Mouse (Mus musculus) liver (tissue): ENCODE data around the gene Il22ra1.
"Not testable (repeated sequence)": the region's sequence is repeated elsewhere in the genome, so short reads cannot be mapped to it uniquely, and the experiment has no call there.

Experiments
- DNase-seq: peaks from one replicate; pipeline ENCODE4 v3.0.0-alpha.2; 2020; ENCODE audit warnings: mixed read lengths

The Il22ra1 gene

DNA sequence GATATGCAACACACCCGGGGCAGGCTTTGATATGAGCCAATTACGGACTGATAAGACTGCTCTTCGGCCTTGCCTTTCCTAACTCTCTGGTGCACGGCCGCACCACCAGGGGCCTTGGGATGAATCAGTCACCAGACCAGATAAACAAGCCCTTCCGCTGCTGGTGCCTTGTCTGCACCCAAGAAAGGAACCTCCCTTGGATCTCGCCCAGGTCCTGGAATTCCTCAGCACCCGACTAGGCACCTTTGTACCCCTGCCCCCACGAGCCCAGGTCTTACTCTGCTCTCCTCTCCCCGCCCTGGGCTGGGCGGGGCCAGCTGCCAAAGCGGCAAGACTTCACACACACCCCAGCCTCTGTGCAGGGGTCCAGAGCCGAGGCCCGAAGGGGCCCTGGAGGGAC is at the start of gene Il22ra1:
TSS of gene Il22ra1 (plus strand) at position 356 of the 400 bp plus-strand sequence.
- DNase-seq, result peak; percentile 54

DNA sequence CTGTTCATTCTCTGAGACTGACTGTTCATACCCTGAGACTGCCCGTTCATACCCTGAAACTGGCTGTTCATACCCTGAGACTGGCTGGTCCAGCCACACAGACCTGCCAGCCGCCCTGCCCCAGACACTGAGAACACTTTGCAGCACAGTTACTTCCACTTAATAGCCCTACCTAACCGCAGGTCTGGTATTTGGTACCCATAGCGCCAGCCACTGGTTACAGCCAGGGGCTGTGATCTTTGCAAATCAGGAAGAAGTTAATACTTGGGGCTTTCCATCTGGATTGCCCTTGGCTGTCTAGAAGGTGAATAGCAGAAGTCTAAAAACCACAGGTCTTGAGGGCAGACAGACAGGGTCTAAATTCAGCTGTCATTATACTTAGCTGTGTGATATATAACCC is 48.7 kb upstream of the Il22ra1 start:
- no peak for DNase-seq

- DNase-seq, result no peak
These were observed 46.2 kb upstream of the Il22ra1 start for GRCm38 (mm10) chr4:135681789-135682188.

GRCm38 (mm10) chr4:135683553-135683952 is 44.4 kb upstream of the Il22ra1 start:
- DNase-seq, result peak; percentile 42

- DNase-seq, result no peak
These were observed 43.2 kb upstream of the Il22ra1 start for GRCm38 (mm10) chr4:135684731-135685130.

DNA sequence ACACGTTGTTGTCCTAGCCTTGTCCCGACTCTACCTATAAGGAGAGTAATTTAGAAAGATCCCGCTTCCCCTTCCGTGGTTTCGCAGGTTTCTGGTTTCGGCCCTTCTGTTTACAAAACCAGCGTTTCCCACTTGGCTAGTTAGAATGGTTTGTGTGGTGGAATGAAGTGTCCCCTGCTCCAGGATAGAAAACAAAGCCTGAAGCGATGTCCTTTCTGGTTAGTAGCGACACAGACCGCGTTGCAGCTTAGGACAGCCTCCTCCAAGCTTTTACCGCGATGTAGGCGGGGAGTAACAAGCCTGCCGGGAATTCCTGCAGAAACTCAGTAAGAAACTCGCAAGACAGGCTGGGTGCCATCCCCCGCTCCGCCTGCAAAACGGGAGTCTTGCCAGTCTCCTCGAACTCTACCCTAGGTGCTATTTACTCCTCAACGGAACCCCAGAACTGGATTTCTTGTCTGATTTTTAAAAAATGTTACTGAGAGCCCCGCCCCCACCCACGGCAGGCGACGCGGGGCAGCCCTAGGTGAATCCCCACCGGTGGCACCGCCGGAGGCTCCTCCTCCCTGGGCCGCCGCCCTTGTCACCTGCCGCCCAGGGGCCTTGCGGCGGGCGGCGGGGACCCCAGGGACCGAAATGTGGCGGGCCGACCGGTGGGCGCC is 41.9 kb upstream of the Il22ra1 start, which contains the start of gene Ifnlr1:
TSS of gene Ifnlr1 (plus strand) at position 382 of the 662 bp plus-strand sequence.
- no peak for DNase-seq

DNA sequence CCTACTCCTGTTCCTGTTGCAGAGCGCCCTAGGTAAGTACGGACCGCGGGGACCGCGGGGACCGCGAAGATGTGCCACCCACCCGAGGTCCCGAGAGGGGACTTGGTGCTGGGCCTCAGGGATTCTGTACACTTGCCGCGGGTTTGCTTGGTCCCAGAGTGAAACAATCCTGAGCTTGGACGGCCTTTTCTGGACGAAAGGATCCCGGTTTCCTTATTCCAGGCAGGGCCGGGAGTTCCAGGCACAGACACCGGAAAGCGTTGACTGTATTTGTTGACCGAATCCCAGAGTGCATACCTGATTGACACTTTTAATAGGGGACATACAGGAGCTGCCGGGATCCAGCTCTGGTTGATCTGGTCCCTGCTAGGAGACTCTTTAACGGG is 41.4 kb upstream of the Il22ra1 start:
- DNase-seq, result no peak

DNA sequence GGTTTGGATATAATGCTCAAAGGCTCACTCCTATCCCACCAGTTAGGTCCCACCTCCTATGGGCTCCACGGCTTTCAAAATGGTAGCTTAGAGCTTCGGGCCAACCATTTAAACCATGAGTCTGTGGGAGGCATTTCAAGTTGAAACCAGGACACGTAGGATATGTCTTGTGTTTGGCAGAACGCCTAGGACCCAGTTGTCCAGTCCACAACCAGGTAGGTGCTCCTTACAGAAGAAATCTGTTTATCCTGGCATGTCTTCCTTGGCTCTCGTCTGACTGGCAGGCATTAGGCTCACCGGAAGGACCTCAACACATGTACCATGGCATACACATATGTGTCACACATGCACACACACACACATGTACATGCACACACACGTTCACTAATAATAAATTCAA is 38.2 kb upstream of the Il22ra1 start:
- DNase-seq, result no peak

DNA sequence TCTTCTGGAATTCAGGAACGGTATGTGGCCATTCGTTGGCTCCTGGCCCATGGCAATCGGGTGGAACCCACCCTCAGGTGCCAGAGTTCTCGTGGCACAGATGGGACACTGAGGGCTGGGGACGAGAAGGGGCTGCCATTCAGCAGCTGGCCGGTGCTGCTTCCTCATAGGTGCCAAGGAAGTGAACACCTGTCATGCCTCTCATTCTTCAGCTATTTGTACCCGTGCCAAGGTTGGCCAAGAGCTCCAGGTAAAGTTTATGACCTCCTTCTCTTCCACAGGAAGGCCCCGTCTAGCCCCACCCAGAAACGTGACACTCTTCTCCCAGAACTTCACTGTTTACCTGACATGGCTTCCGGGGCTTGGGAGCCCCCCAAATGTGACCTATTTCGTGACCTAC is 37.7 kb upstream of the Il22ra1 start:
- no peak for DNase-seq

DNA sequence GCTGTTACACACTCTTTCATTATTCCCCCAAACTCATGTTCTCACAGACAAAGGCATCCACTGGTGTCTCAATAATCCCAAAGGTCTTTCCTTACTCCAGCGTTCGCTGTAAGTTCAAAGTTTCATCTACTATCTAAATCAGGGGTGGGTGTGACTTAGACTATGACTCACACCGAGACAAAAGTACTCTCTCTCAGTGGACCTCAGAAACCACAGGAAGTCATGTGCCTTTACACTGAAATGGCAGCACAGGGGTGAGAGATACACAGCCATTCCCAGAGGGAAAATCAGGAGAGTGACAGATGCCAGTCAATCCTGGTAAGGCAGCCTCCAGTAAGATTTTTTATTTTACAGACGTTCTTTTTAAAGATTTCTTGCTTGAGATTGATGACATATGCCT is 35.1 kb upstream of the Il22ra1 start:
- DNase-seq, result no peak

- DNase-seq, result no peak
These were observed 29.5 kb upstream of the Il22ra1 start for GRCm38 (mm10) chr4:135698498-135698897.

DNA sequence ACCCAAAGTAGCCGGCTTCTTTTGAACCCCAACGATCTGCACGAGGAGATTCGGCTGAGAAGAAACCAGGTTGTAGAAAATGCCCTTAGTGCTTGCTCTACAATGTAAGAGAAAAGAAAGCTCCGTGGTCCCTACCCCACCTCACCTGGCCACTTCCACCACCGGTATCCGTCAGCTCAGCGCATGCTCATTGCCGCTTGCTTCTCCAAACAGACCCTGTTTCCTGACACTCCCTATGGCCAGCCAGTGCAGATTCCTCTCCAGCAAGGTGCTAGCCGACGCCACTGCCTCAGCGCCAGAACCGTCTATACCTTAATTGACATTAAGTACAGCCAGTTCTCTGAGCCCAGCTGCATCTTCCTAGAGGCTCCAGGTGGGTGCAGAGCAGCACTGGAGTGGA is 24.5 kb upstream of the Il22ra1 start:
- DNase-seq, result no peak

- peak; percentile 13 for DNase-seq
These were observed 24.0 kb upstream of the Il22ra1 start for GRCm38 (mm10) chr4:135704016-135704415.

GRCm38 (mm10) chr4:135706045-135706444 is 21.9 kb upstream of the Il22ra1 start:
- DNase-seq, result no peak

DNA sequence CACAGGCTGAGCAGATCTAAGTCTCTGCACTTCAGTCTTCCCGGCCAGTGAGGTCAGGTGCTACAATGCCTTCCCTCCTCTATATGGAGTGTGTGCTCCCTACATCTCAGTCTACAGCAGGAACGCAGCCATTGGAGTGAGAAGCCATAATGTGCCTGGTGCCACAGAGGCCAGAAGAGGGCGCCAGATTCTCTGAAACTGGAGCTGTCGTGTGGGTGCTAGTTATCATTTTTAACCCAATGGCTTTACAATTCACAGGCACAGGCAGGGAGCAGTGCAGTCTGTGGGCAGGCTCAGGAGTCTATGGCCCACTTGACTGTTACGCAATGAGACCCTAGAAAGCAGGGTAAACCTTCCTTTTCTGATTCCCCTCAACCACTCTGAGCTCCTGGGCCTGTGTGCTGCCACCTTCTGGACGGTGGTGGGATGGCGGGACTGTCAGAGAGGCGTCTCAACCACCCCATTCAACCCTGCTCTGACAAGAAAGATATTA is 18.9 kb upstream of the Il22ra1 start:
- DNase-seq, result peak; percentile 80

- no peak for DNase-seq
These were observed 18.4 kb upstream of the Il22ra1 start for GRCm38 (mm10) chr4:135709621-135710020.

DNA sequence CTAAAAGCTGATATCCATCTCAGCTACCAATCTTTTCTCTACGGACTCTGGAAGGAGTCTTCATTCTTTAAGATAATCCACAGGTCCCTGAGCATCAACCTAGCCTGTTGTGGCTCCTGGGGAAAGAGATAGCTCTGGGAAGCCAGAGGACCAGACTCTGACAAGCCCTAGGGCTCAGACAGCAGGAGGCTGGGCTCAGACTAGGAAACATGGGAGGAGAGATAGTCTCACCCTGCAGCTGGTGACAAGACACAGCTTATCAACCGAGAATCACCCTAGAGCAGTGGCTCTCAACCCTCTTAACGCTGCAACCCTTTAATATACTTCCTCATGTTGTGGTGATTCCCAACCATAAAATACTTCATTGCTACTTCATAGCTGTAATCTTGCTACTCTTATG is 17.6 kb upstream of the Il22ra1 start:
- DNase-seq, result peak; percentile 27

- no peak for DNase-seq
These were observed 13.2 kb upstream of the Il22ra1 start for GRCm38 (mm10) chr4:135714776-135715175.

DNA sequence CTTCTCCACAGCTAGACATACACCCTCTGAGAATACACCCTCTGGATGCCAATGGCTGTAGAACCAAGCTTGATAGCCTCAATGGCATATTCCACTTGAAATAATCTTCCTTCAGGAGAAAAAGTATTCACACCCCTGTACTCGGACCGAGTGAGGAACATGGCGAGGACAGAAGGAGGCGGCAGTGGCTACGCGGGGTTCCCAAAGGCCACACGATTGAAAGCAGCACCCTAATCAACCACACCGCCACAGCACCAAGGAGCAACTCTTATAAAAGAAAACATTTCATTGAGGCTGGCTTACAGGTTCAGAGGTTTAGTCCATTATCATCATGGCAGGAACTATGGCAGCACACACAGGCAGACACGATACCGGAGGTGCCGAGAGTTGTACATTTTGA is 11.5 kb upstream of the Il22ra1 start:
- DNase-seq, result not testable (repeated sequence)

DNA sequence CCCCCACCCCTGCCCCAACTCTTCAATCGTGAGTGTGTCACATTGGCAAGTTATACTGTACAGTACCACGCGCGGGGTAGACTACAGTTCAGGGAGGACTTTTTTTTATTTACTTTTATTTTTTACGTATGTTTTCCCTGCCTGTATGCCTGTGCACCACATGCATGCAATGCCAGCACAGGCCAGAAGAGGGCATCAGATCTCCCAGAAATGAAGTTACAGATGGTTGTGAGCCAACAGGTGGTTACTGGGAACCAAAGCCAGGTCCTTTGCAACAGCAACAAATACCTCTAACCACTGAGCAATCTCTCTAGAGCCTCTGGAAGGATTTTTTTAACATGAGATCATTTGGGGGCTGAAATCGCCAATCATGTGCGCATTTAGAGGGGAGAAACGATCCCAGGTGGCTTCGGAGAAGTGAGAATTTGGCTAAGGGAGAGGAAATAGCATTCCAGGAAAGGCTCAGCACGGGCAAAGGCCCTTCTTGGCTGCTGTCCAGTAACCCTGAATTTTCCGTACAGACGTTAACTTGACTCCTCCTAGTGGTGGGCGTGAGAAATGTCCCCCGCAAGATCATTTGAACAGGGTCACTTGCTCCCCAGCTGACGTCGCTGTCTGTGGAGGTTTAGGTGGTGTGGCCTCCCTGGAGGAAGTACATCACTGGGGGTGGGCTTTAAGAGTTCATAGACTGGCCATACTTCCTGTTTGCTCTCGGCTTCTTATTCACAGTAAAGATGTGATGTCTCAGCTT is 5.3 kb upstream of the Il22ra1 start:
- no peak for DNase-seq

DNA sequence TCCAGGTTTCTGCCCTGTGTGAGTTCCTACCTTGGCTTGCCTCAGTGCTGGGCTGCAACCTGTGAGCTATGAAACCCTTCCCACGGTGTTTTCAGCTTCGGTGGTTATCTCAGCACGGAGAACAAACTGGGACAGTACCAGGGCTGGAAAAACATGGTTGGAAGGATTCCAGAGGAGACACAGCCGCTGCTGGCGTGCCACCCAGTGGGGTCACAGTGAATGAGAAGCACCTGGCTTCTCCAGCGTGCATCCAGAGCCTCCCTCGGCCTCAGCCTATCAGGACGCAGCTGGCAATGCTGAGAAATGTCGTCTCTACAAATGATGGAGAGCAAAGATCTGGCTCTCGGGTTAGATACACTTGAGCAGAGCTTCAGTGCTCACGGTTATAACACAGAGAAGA is 1.6 kb upstream of the Il22ra1 start:
- no peak for DNase-seq

- no peak for DNase-seq
These were observed 2.2 kb downstream of the Il22ra1 start for GRCm38 (mm10) chr4:135730204-135730603.

GRCm38 (mm10) chr4:135730951-135731350 is 3.0 kb downstream of the Il22ra1 start:
- no peak for DNase-seq

DNA sequence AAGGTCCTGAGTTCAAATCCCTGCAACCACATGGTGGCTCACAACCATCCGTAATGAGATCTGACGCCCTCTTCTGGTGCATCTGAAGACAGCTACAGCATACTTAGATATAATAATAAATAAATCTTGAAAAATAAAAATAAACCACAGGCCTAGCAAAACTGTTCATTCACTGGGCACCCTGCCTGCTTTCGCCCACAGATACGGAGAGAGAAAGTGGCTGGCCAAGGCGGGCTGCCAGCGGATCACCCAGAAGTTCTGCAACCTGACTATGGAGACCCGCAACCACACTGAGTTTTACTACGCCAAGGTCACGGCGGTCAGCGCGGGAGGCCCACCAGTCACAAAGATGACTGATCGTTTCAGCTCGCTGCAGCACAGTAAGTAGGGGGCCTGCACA is 5.9 kb downstream of the Il22ra1 start:
- no peak for DNase-seq
